Mouse (Mus musculus) liver, embryonic 14.5 days (tissue): Measurements from ENCODE around the gene Ddah1.

ENCODE experiments used
- CTCF ChIP-seq: IDR thresholded peaks from 2 replicates; pipeline ENCODE4 v1.5.1; 2016; ENCODE audit warnings: antibody characterized with exemption, low read depth, control low read depth
- EP300 ChIP-seq: IDR thresholded peaks from 2 replicates; pipeline ENCODE4 v1.6.1; 2016; ENCODE audit warnings: antibody characterized with exemption, low read depth

- no peak for TF ChIP-seq CTCF
- no peak for TF ChIP-seq EP300
Measured at GRCm38 (mm10) chr3:145890346-145891132, 132.1 kb downstream of the Ddah1 start.
